Mouse (Mus musculus): ENCODE results near the gene E130114P18Rik. TPM values are rescaled to one million over a fixed set of nuclear protein-coding genes. Genes with fewer than 3 reads are reported as not detected.

E130114P18Rik gene
- total RNA-seq, 2 experiments from 2014 or later = not detected

GRCm38 (mm10) chr4:97669808-97670207 lies 108.1 kb downstream of the E130114P18Rik start:
- no peak for ATAC-seq (replicated peaks; ENCODE audit: low FRiP score, poor library complexity, severe bottlenecking)

- no peak for ATAC-seq (replicated peaks; ENCODE audit: low FRiP score, poor library complexity, severe bottlenecking)
These were observed 112.5 kb downstream of the E130114P18Rik start for GRCm38 (mm10) chr4:97665428-97665755.

GRCm38 (mm10) chr4:97664738-97665427 lies 113.0 kb downstream of the E130114P18Rik start:
- no peak for ATAC-seq (replicated peaks; ENCODE audit: low FRiP score, poor library complexity, severe bottlenecking)

- ATAC-seq (replicated peaks; ENCODE audit: low FRiP score, poor library complexity, severe bottlenecking) = no peak
These were observed 114.0 kb downstream of the E130114P18Rik start for GRCm38 (mm10) chr4:97663922-97664321.

- ATAC-seq (replicated peaks; ENCODE audit: low FRiP score, poor library complexity, severe bottlenecking) = no peak
These were observed 115.0 kb downstream of the E130114P18Rik start for GRCm38 (mm10) chr4:97662841-97663240.

- ATAC-seq (replicated peaks; ENCODE audit: low FRiP score, poor library complexity, severe bottlenecking) = no peak
These were observed 116.1 kb downstream of the E130114P18Rik start for GRCm38 (mm10) chr4:97661611-97662273.

- ATAC-seq (replicated peaks; ENCODE audit: low FRiP score, poor library complexity, severe bottlenecking) = no peak
These were observed 120.3 kb downstream of the E130114P18Rik start for GRCm38 (mm10) chr4:97657586-97657985.

GRCm38 (mm10) chr4:97649626-97650015 lies 128.3 kb downstream of the E130114P18Rik start:
- no peak for ATAC-seq (replicated peaks; ENCODE audit: low FRiP score, poor library complexity, severe bottlenecking)

GRCm38 (mm10) chr4:97648825-97649625 lies 128.9 kb downstream of the E130114P18Rik start:
- no peak for ATAC-seq (replicated peaks; ENCODE audit: low FRiP score, poor library complexity, severe bottlenecking)

GRCm38 (mm10) chr4:97648436-97648707 lies 129.5 kb downstream of the E130114P18Rik start:
- no peak for ATAC-seq (replicated peaks; ENCODE audit: low FRiP score, poor library complexity, severe bottlenecking)

GRCm38 (mm10) chr4:97647700-97648435 lies 130.0 kb downstream of the E130114P18Rik start:
- ATAC-seq (replicated peaks; ENCODE audit: low FRiP score, poor library complexity, severe bottlenecking) = no peak

- no peak for ATAC-seq (replicated peaks; ENCODE audit: low FRiP score, poor library complexity, severe bottlenecking)
These were observed 130.6 kb downstream of the E130114P18Rik start for GRCm38 (mm10) chr4:97647236-97647635.

- no peak for ATAC-seq (replicated peaks; ENCODE audit: low FRiP score, poor library complexity, severe bottlenecking)
These were observed 137.5 kb downstream of the E130114P18Rik start for GRCm38 (mm10) chr4:97640385-97640784.

GRCm38 (mm10) chr4:97636569-97636968 lies 141.3 kb downstream of the E130114P18Rik start:
- no peak for ATAC-seq (replicated peaks; ENCODE audit: low FRiP score, poor library complexity, severe bottlenecking)

GRCm38 (mm10) chr4:97635757-97636292 lies 142.1 kb downstream of the E130114P18Rik start:
- no peak for ATAC-seq (replicated peaks; ENCODE audit: low FRiP score, poor library complexity, severe bottlenecking)

- ATAC-seq (replicated peaks; ENCODE audit: low FRiP score, poor library complexity, severe bottlenecking) = no peak
These were observed 142.6 kb downstream of the E130114P18Rik start for GRCm38 (mm10) chr4:97635296-97635755.

GRCm38 (mm10) chr4:97628881-97629605 lies 148.8 kb downstream of the E130114P18Rik start:
- ATAC-seq (replicated peaks; ENCODE audit: low FRiP score, poor library complexity, severe bottlenecking) = no peak

GRCm38 (mm10) chr4:97626002-97626720 lies 151.7 kb downstream of the E130114P18Rik start:
- ATAC-seq (replicated peaks; ENCODE audit: low FRiP score, poor library complexity, severe bottlenecking) = no peak

GRCm38 (mm10) chr4:97623165-97623564 lies 154.7 kb downstream of the E130114P18Rik start:
- no peak for ATAC-seq (replicated peaks; ENCODE audit: low FRiP score, poor library complexity, severe bottlenecking)

Measured in erythroblast, adult 5-6 weeks (primary cell).